ENCODE assay signal across 8 mouse cellular contexts in the genomic region with DNA sequence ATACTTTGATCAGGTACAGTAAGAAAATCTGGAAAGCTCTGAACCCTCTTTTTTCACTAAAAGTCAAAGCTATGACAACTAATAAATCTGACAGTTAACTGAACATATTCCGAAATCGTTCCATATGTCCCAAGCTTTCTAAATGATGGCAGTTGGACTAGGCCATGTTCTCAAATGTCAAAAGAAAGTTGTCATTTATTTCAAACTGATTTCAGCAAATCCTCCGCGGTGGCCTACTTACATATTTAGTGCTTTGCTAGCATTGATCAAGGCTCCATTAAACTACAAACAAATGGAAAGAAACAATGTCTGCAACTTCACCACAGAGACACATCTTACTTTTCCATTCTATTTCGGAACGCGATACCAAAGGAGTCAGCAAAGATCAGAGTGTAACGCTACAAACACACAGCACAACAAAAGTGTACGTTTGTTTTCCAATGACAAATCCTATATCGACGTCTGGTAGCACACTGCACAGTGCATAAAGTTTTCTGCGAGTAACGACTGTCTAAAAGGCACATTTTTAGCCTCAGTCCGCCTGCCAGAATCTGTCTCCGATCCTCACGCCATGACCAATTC. TPM values are rescaled to one million over a fixed set of nuclear protein-coding genes. Genes with fewer than 3 reads are reported as not detected.
DNase-seq lines count a peak whose midpoint lies in the region; ATAC-seq lines count a peak whose summit lies in the region.

No protein-coding gene starts in this region.

- no peaks in the 10 kb centered on the region for H3K27me3 ChIP-seq in limb, embryonic 11.5 days (ENCODE audit: control insufficient read depth, insufficient read depth, low read length)
- H3K27me3 ChIP-seq in stomach, embryonic 15.5 days (replicated peaks): no peaks in the 10 kb centered on the region

- H3K9me3 ChIP-seq in limb, embryonic 11.5 days (ENCODE audit: control insufficient read depth, low read length): no peaks in the 10 kb centered on the region
- H3K9me3 ChIP-seq in stomach, embryonic 15.5 days: no peaks in the 10 kb centered on the region

- 0 out of 2 replicates have a peak, but pooled peaks have one; percentile 2 for ATAC-seq in frontal cortex, adult (ENCODE audit: low TSS enrichment)
- no peak for ATAC-seq in limb, embryonic 11.5 days (ENCODE audit: insufficient number of reproducible peaks, low FRiP score, low TSS enrichment, low read depth)
- no peak for ATAC-seq in stomach, embryonic 15.5 days (ENCODE audit: insufficient read depth, low FRiP score, low read depth)

- H3K36me3 ChIP-seq in limb, embryonic 11.5 days (ENCODE audit: control insufficient read depth, insufficient read depth, low read length): no peaks in the 10 kb centered on the region
- no peaks in the 10 kb centered on the region for H3K36me3 ChIP-seq in stomach, embryonic 15.5 days

- DNase-seq in frontal cortex, postnatal 14 days (ENCODE audit: low spot score in 2 of 2): no peak
- peak; percentile 34 for DNase-seq in thymus, postnatal 0 days (ENCODE audit: low spot score)
- DNase-seq in thymus, postnatal 10 days (ENCODE audit: low spot score in 2 of 2): no peak
- DNase-seq in limb, embryonic 11.5 days (ENCODE audit: low spot score): no peak
- DNase-seq in right cerebral cortex, postnatal 10 days (ENCODE audit: low spot score in 2 of 2): no peak
- DNase-seq in adrenal gland, adult (ENCODE audit: inconsistent age in 2 of 2, low spot score in 1 of 2): no peak

- peak overlapping the region; percentile 72; the same call in 1 of the 2 replicates for H3K27ac ChIP-seq in limb, embryonic 11.5 days (replicated peaks; ENCODE audit: low read depth, low read length)
- H3K27ac ChIP-seq in stomach, embryonic 15.5 days: peak overlapping the region; percentile 89

- H3K4me1 ChIP-seq in limb, embryonic 11.5 days (ENCODE audit: control insufficient read depth, insufficient read depth, low read length): no peaks in the 10 kb centered on the region
- H3K4me1 ChIP-seq in stomach, embryonic 15.5 days: peaks cover 6% of the 10 kb centered on the region; the same call in 1 of the 2 replicates

- WGBS in limb, embryonic 11.5 days: 5% methylated on average over 16 of the region's 16 CpGs
- WGBS in stomach, embryonic 15.5 days: 3% methylated on average over 16 of the region's 16 CpGs

- peak overlapping the region; percentile 75 for H3K9ac ChIP-seq in limb, embryonic 11.5 days (ENCODE audit: low read length)
- peak overlapping the region; percentile 90 for H3K9ac ChIP-seq in stomach, embryonic 15.5 days

- H3K4me2 ChIP-seq in limb, embryonic 11.5 days (ENCODE audit: low read depth, severe bottlenecking): peak overlapping the region; percentile 63
- peak overlapping the region; percentile 57 for H3K4me2 ChIP-seq in stomach, embryonic 15.5 days

- H3K4me3 ChIP-seq in limb, embryonic 11.5 days (ENCODE audit: low read depth, low read length): peak overlapping the region; percentile 52
- peak overlapping the region; percentile 83 for H3K4me3 ChIP-seq in stomach, embryonic 15.5 days (replicated peaks)

RNA-seq across cellular contexts. Expression of a gene that starts 1.1 kb away (rescaled TPM):
- polyA plus RNA-seq in thymus, postnatal 0 days (2015; fragmentation: Nextera tagmentation; extraction: Ambion mirVana): 68.6 and 69.9 TPM in 2 replicates
- 86.0 and 94.3 TPM in 2 replicates for polyA plus RNA-seq in limb, embryonic 11.5 days (2014; fragmentation: Nextera tagmentation; extraction: Ambion mirVana)
- polyA plus RNA-seq in stomach, embryonic 15.5 days (2015; fragmentation: Nextera tagmentation; extraction: Ambion mirVana): 79.5 and 86.6 TPM in 2 replicates

RNA-seq across cellular contexts. Expression of a gene that starts 19.7 kb away (rescaled TPM):
- polyA plus RNA-seq in thymus, postnatal 0 days (2015; fragmentation: Nextera tagmentation; extraction: Ambion mirVana): not detected in 2 replicates
- not detected in 2 replicates for polyA plus RNA-seq in limb, embryonic 11.5 days (2014; fragmentation: Nextera tagmentation; extraction: Ambion mirVana)
- 0.61 TPM in 1 of 2 replicates, not detected in the other for polyA plus RNA-seq in stomach, embryonic 15.5 days (2015; fragmentation: Nextera tagmentation; extraction: Ambion mirVana)

RNA-seq across cellular contexts. Expression of a gene that starts 47.0 kb away (rescaled TPM):
- 25.0 and 30.6 TPM in 2 replicates for polyA plus RNA-seq in thymus, postnatal 0 days (2015; fragmentation: Nextera tagmentation; extraction: Ambion mirVana)
- polyA plus RNA-seq in limb, embryonic 11.5 days (2014; fragmentation: Nextera tagmentation; extraction: Ambion mirVana): 26.2 and 33.8 TPM in 2 replicates
- 28.4 and 29.8 TPM in 2 replicates for polyA plus RNA-seq in stomach, embryonic 15.5 days (2015; fragmentation: Nextera tagmentation; extraction: Ambion mirVana)

RNA-seq across cellular contexts. Expression of a gene that starts 51.3 kb away (rescaled TPM):
- 8.9 and 9.1 TPM in 2 replicates for polyA plus RNA-seq in thymus, postnatal 0 days (2015; fragmentation: Nextera tagmentation; extraction: Ambion mirVana)
- 6.8 and 8.5 TPM in 2 replicates for polyA plus RNA-seq in limb, embryonic 11.5 days (2014; fragmentation: Nextera tagmentation; extraction: Ambion mirVana)
- 21.5 and 22.3 TPM in 2 replicates for polyA plus RNA-seq in stomach, embryonic 15.5 days (2015; fragmentation: Nextera tagmentation; extraction: Ambion mirVana)
